Mouse (Mus musculus) natural killer cell, adult 2 months (primary cell): ENCODE results near the gene Cavin1.

ENCODE experiments used
- DNase-seq, 2 experiments: peaks; one replicate each; pipeline ENCODE4 v3.0.0; 2022; ENCODE audit warnings: low spot score in 2 of 2

The Cavin1 gene

DNA sequence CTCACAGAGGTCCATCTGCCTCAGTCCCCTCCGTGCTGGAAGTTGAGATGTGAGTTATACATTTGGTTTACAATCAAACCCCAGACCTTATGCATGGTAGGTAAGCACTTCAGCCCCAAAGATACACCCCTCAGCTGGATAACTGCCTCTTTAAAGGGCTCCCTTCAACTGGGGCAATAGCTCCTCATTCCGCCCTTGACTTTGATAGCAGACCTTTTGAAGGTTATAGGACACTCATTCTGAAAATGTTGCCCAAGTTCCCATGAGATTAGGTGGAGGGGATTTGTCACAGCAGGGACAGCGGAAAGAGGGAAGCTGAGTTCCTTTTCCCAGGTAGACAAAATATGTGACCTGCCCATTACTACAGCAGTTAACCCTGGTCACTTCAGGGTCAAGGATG, 10.5 kb upstream of the Cavin1 start:
- no peak for DNase-seq

DNA sequence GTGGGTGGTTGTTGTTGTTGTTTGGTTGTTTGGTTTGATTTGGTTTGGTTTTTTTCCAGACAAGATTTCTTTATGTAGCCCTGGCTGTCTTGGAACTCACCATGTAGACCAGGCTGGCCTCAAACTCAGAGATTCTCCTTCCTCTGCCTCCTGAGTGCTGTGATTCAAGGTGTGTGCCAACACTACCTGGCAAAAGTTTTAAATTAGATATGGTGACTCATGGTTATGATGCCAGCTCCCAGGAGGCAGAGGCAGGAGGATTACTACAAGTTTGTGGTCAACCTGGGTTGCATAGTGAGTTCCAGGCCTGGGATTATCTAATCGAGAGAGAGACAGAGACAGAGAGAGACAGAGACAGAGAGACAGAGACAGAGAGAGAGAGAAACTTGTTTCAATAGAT, 9.8 kb upstream of the Cavin1 start:
- no peak for DNase-seq

DNA sequence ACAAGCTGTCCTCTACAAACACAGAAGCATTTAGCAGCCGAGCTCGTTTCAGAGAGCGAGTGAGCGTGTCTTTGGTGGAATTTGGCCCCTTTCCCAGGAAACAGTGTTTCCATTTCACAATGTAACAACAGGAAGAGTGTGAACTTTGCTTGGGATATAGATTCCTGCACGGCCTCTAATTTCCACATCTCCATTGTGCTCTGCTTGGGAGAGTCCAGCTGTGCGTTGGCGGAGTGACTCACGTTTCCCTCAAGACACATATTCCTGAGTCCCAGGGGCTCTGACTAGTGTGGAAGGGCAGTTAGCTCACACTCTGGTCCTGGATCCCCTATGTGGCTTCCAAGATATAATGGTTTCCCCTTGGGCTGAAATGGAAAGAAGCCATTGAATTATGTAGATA, 9.2 kb upstream of the Cavin1 start:
- DNase-seq = no peak

DNA sequence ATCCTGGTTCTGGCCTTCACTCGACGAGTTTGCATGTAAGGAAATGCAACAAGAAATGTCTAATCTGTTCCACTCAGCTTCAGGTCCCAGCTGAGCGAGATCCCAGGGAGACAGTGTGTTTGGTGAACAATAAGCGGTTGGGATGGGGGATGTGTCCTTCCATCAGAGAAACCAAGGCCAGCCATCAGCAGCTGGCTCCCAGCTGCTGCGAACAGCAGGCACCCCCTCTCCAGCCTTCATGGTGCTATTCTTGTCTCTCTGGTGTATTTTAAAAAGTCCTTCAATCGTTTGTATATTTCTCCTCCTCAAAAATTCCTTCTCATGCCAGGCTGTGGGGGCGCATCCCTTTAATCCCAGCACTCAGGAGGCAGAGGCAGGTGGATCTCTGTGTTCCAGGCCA, 4.6 kb upstream of the Cavin1 start:
- no peak for DNase-seq

DNA sequence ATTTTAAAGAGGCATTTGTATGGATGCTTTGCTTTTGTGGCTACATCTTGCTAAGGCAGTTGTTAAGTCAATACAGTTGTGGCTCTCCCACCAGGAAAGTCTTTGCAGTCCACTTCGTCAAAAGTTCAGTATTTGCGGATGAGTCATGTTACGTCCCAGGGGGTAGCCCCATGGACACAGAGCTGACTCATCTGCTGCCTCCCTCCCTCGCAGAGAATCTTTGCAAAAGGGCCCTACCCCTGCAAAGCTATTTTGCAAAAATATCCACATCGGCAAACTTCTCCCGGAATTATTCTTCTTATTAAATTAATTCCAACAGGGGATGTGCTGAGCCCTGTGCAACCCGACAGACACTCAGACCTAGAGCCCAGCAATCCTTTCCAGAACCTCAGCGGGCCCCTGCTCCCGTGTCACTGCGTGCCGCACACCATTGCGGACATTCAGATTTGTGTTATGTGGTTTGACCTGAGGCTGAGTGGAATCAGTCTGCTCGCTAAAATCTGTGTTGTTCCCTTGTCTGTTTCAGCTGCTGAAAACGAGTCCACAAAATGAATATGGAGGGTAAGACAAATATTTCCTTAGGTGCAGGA, 3.8 kb upstream of the Cavin1 start:
- no peak for DNase-seq

DNA sequence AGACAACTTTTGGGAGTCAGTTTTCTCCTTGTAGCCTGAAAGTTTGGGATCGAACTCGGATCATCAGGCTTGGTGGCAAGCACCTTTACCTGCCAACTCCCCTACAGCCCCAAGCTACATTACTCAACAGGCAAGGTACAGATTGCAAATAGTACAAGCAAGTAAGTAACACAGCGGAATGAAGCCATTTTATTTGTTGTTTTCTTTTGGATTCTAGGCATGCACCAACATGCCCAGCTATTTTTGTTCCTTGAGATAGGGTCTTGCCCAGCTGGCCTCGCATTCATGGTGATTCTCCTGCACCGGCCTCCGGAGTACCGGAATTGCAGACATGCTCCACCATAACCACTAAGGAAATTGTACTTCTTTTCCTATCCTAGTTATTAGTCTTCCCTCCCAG, 2.6 kb upstream of the Cavin1 start:
- no peak for DNase-seq

DNA sequence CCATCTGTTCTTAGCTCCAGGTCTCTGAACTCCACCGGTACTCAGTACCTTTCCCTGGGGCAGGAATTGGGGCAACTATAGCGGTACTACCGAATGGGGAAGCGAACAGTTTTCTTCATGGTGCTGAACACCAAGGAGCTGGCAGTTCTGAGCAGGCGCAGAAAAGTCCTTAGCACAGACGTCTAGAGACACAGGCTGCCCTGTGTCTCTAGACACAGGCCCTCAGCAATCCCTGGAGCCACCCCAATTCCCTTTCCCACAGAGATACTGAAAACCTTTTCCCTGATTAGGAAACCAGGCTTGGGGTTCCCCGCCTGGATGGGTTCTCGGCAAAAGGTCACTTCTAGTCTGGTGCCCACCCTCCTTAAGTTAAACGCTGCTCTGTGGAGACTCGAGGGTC, 768 bp upstream of the Cavin1 start:
- no peak for DNase-seq

DNA sequence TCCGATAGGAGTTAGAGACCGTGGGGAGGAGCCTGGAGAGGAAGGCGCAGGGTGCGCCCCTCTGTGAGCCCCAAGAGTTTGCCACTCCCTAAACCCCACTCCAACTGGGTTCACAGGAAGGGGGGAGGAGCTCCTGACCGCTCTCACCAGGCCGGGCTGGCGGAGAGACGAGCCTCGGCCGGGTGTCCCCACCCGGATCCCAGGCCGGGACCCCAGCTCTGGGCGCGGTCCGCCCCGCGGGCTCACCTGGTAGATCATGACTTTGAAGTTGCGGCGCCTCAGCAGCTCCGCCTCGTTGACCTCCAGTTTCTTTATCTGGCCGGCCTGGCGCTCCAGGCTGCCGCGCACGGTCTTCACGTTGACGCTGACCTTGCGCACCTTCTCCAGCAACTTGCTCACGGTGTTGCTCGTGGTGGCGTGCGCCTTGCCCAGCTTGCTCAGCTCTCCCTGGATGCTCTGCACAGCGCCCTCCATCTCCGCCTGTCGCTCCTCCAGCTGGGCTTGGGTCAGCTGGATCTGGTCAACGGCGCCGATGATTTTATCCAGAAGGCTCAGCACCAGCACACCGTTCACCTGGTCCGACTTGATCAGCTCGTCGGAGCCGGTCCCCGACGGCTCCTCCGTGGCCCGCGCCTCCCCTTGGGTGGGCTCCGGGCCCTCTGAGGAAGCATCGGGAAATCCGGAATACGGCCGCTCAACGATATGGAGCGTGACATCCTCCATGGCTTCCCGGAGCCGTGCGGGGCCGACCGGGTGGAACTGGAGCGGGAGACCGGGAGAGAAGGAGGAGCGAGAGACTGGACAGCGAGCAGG, 737 bp downstream of the Cavin1 start:
- DNase-seq = no peak

DNA sequence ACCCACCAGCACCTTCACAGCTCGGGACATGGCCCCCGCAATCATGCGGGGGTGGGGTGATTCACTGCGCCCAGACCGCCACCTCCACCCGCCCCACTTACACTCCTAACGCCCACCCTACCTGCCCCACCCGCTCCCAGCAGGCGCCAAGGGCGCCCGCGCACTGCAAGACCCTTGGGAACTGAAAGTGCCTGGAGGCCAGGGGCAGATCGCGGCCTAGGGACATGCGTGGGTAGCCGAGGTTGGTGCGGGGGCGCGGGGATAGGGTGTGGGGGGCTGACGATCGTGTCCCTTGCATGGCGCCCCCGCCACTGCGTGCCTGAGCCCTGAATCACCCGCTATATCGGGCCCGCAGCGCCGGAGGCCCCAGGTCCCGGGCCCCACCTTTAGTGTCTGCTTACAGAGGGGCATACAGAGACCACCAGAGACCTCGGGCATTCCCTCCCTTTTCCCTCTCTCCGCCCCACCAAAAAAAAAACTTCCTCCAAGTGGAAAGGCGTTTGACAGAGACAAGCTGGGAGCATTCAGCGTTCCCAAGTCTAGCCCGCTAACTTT, 1.4 kb downstream of the Cavin1 start:
- no peak for DNase-seq

DNA sequence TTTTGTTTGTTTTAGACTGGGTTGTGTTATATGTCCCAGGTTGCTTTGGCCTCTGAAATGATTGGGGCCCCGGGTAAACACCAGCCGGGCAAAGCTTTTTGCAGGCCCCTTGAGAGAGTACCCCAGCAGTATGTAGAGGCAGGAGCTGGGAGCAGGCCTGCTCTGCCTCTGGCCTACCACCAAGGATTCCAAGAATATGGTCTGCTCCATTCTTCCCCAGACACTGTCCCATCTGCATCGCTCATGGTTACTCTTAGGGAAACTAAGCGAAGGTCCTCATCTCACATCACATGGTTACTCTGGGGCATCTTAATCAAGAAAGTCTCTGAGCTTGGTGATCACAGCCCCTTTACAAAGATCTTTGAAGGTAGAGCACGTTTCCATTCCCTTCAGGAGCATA, 2.2 kb downstream of the Cavin1 start:
- DNase-seq = no peak

DNA sequence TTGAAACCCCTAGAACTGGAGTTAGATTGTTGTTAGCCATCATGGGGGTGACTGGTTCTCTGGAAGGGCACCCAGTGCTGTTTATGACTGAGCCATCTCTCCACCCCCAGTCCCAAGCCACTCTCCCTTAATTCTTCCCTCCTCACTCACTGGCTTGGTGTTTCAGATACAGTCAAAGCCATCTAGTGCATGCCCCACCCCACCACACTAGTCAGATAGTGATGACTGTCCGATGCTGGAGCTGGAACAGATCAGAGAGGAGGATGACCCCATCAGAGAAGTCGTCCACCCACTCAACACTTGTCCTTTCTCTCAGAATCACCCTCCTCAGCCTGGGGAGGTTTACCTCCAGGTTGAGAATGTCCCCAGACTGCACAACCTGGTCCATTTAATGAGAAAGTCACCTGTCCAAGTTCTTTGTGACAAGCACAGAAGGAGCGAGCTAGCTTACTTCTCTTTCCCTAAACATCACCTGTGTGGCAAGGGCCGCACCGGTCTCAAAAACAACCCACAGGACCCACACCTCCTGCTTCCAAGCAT, 2.7 kb downstream of the Cavin1 start:
- no peak for DNase-seq

DNA sequence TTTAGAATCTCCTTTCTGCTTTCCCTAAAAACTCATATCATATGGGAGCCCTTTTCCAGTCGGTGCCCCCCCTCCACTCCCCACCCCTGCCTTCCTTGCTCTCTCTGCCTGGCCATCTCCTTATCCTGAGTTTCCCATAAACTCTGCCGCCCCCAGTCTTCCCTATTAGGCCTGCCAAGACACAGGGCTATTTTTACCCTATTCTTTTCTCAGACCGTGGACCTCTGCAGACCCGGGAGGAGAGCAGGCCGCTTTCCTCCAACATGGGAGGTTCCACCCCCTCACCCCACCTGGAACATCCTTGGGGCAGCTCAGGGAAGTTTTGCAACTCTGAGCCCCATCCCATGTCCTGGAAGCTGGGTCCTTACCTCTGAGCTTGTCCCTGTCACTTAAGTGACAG, 3.3 kb downstream of the Cavin1 start:
- no peak for DNase-seq

DNA sequence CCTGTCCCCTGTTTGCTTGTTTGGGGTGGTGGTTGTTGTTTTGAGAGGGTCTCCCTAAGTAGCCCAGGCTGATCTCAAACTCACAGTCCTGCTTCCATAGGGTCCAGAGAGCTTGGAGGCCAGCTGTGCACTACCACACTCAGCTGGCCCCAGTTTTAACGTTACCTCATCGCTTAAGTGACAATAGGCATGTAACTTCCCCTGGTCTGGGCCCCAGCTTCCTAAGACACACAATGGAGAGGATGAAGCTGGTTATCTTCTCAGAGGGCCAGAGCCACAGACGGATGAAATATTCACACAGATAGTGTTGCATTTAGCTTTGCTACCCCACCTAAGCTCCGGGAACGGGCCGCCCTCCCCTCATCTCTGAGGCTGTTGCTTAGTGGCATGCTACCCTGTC, 4.9 kb downstream of the Cavin1 start:
- DNase-seq = no peak

DNA sequence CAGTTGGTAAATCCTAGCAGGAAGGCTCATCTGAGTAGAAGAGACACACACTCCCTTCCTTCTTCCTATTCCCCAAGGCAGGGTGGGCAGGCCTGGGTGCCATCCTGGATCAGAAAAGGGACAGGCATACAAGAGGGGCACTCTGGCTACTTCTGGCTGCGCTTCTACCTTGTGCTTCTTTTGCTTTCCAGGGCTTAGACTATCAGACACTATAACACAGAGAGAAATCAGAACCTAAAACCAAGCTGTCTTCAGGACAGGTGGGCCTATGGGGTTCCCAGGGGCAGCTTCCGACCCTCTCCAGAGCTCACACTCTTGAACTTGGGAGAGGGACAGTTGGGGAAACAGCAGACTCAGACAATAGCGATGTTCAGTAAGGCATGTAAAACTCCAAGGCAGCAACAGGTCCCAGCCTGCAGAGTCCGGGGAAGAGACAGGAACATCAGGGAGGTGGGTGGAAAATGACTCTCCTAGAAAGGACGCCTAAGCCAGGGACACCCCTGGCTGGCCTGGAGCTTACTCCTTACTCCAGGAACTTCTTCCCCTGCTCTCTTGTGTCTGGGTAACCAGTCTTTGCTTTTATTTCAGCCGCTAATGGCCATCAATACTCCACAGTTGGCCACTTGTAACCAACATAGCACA, 5.7 kb downstream of the Cavin1 start:
- DNase-seq = no peak

DNA sequence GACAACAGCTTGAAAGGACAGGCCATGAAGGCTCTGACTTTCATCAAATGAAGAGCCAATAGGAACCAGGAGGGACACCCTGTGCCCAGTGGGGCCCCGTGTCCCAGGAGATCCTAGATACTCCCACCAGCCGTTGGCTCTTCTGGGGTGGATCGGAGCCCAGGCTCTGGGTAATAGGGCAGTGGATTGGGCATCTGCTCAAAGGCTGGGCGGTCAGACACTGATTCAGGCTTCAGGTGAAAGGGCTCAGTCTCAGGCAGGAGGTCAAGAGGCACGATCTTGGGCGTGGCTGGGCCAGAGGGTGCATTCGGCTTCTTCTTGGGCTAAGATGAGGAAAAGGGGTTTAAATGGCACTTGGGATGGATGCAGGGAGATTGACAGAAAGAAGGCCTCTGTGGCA, 6.5 kb downstream of the Cavin1 start:
- DNase-seq = no peak

DNA sequence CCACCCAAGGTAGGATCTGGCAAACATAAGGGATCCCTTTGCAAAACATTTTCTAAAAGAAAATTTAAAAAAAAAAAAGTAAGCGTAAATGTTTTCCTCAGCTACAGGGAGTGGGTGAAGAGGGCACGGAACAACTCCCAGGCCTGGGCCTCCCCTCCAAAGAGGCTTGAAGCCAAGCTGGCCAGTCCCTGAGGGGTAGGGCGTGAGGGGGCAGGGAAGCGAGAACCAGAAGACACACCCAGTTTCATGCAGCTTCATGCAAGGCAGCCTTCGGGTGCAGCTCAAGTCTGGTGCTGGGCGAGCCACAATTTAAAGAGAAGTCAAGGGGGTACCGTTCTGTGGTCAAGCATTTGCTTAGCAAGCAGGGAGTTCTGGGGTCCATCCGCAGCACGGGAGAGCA, 7.0 kb downstream of the Cavin1 start:
- no peak for DNase-seq

DNA sequence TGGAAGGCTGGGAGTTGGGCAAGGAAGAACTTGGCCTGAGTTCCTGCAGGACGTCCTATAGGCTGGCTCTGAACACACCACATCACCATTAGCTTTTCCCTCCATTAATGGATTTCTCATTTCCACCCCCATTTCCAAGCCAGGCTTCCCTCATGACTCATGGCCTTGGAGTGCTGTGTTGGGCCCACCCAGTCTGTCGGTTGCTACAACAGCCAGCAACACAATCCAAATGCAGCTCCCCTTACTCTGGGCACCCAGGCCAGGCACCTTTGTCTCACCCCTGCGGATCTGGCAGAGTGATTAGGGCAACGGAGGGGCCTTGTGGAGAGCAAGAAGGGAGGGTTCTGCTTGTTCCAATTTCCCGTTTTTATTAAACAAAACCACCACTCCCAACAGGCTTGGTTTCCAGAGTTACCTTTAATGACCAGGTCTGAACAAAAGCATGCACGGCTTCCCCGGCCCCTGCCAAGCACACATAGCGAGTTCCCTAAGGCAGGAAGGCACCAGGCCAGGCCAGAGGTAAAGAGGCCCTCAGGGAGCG, 8.2 kb downstream of the Cavin1 start:
- no peak for DNase-seq

DNA sequence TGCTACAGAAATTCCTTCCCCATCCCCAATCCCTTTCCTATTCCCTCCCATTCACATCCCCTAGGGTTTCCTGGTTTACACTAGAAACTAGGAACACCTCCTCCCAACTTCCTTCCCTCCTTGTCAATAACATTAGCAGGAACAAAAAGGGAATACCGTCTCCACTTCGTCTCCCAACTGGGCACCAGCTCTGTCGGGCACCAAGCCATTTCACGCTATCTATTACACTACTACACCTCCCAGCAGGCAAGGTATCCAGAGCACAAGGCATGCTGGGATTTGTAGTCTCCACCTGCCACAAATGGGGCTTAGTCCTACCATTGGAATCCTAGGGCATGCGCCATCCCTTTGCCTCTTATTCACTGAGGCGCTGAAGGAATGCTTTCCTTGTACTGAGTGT, 10.1 kb downstream of the Cavin1 start:
- DNase-seq = no peak

DNA sequence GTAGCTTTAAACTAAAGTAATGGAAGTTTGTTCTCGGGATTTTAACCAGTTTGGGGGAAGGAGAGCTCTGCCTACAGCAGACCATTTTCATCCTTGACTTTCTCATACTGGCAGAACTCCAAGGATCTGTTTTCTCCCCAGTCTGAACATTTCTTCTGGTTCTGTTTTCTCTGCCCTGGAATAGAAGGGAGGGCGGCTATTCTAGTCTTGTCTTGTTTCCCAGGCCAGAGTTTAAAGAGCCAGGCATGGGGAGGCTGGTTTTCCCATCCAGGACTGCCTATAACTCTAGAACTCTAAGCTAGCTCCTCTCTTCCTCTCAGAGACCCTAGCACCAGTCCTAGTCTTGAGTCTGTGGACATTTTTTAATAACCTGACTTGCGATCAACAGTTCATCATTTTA, 10.9 kb downstream of the Cavin1 start:
- no peak for DNase-seq

DNA sequence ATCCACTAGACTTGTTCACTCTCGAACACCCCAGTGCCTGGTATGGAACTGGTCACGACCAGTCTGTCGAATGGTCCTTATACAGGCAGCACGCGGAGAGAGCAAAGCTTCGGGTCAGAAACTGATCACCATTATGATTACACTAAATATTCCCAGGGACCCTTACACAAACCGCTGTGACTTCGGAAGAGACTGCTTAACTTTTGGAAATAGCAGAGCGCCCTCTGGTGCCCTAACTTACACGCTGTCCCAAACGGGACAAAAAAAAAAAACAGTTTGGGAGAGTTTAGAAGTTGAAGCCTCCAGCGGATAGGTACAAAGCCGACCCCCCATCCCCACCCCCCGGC, 11.2 kb downstream of the Cavin1 start:
- DNase-seq = peak in 1 of 2 experiments; percentile 64

DNA sequence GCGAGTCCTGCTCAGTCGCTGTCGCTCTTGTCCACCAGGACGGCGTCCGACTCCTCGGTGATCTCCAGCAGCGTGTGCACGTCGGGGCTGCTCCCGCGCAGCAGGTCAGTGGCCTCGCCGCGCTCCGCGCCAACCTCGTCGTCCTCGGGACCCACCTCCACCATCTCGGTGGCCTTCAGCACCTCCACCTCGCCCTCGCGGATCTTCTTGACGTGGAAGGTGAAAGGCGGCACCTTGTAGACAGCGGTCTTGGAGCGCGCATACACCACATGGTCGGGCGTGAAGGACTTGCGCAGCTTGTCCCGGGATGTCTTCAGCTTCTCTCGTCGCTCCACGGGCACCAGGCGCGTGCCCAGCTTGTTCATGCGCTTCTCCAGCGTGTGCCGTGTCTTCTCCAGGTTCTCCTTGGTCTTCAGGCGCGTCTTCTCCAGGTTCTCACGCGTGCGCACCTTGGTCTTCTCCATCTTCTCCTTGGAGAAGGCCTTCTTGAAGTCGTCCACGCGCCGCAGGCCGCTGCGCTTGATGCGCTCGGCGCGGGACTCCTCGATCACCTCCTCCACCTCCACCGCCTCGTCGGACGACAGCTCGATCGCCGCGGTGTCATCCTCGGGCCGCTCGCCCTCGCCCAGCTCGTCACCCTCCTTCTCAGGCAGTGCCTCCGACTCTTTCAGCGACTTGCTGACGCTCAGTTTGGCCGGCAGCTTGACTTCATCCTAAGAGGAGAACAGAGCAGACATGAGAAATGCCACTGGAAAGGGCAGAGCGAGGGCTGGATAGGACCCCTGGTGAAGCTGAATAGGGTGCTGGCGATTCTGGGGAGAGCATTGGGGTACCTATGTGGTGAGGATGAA, 11.8 kb downstream of the Cavin1 start:
- DNase-seq = no peak
